Mouse (Mus musculus) Patski (cell line): ENCODE measurements around the gene Fam84b. TPM values are rescaled to one million over a fixed set of nuclear protein-coding genes. Genes with fewer than 3 reads are reported as not detected.

ENCODE experiments used
- ATAC-seq: fragments of 100-300 bp; one replicate; pipeline ENCODE4 v1.8.0; 2021
- CTCF ChIA-PET: fragments of 350-600 bp; sonication (Branson Sonifier 250); formaldehyde crosslinking; loops from one replicate; lab custom pipeline; 2022; ENCODE audit warnings: inconsistent platforms; lab: Charles Lee
- POLR2A ChIA-PET: fragments of 350-600 bp; sonication (Branson Sonifier 250); formaldehyde crosslinking; loops from one replicate; lab custom pipeline; 2022; ENCODE audit warnings: antibody characterized with exemption, inconsistent platforms; lab: Charles Lee
- DNase-seq: peaks from one replicate; pipeline ENCODE4 v3.0.0-alpha.2; 2011; ENCODE audit warnings: low read depth, low spot score
- H3K27me3 ChIP-seq: fragments of 371-371 bp; one replicate; pipeline ENCODE4 v1.5.1; 2021
- CTCF ChIP-seq: fragments of 100-300 bp; IDR thresholded peaks from one replicate; pipeline ENCODE4 v1.5.1; 2021
- in situ Hi-C: fragments of 300-500 bp; cut with MboI; formaldehyde crosslinking; loops from 3 replicates; pipeline ENCODE4 v1.11.1; 2018; ENCODE audit warnings: low pct_unique_long_range_greater_than_20kb, mixed read lengths
- polyA plus RNA-seq: library from polyadenylated mRNA; unstranded; gene quantifications from one replicate; pipeline ENCODE4 v1.2.3, GENCODE M21; 2021

Gene Fam84b
- polyA plus RNA-seq, 1 experiment from 2014 or later = 31.9 TPM

GRCm38 (mm10) chr15:60822101-60822802 lies 31.3 kb downstream of the Fam84b start:
- no peaks in the 10 kb centered on the region for H3K27me3 ChIP-seq
- DNase-seq = no peak
- in situ Hi-C loops = loop anchor here (5.0 to 10.0 kb wide), 3 partner anchors 275 to 1427 kb away; no protein-coding TSS in a partner anchor
- no peak for TF ChIP-seq CTCF
- POLR2A ChIA-PET = interaction anchor here (0.8 to 2.1 kb wide), 2 partner anchors 19 to 29 kb away, joined by 3 to 7 read pairs; no protein-coding TSS in a partner anchor
- CTCF ChIA-PET = interaction anchor here (1.1 to 2.2 kb wide), 4 partner anchors 29 to 129 kb away, joined by 3 to 9 read pairs (median 4); no protein-coding TSS in a partner anchor
- peak; percentile 18 for ATAC-seq

DNA sequence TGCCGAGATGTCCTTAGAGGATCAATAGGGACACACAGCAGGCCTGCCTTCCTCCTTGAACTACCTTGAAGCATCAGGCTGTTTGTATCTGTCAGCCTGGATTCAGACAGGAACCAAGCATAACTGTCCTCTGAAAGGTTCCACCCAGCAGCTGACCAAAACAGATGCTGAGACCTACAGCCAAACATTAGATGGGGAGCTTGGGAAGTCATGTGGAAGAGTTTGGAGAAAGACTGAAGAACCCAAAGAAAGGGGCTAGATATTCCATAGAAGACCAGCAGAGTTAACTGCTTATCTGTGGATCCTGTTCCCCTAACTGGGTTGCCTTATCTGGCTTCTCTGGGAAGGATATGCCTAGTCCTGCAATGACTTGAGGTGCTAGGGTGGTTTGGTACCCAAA lies 35.1 kb downstream of the Fam84b start:
- in situ Hi-C loops = no loop called here
- no peak for TF ChIP-seq CTCF
- H3K27me3 ChIP-seq = no peaks in the 10 kb centered on the region
- CTCF ChIA-PET = interaction anchor here (0.9 kb wide), 1 partner anchor 9 kb away, joined by 4 read pairs; no protein-coding TSS in a partner anchor
- DNase-seq (no peak), ATAC-seq (no peak)
- POLR2A ChIA-PET = interaction anchor here (1.1 kb wide), 1 partner anchor 25 kb away, joined by 3 read pairs; no protein-coding TSS in a partner anchor

GRCm38 (mm10) chr15:60816478-60816877 lies 37.1 kb downstream of the Fam84b start:
- ATAC-seq (no peak), DNase-seq (no peak)
- ChIA-PET POLR2A (no interaction called here), CTCF (no interaction called here)
- no peak for TF ChIP-seq CTCF
- no peaks in the 10 kb centered on the region for H3K27me3 ChIP-seq
- in situ Hi-C loops = no loop called here

DNA sequence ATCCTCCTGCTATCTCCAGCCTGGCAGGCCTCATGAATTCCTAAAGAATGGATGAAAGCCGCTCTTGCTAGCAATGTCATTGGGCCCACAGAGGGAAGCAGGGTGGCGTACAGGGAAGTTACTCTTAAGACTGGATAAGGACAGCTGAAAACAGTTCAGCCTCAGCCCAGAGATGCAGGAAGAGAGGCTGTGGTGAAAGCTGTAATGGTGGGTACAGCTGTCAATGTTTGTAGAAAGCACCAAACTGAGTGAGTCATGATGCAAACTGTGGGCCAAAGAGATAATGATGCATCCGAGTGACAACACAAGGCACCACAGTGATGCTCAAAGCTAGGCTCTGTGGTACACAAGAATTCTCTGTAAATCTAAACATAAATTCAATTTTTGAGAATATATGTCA lies 39.0 kb downstream of the Fam84b start:
- POLR2A ChIA-PET = no interaction called here
- TF ChIP-seq CTCF = no peak
- CTCF ChIA-PET = interaction anchor here (2.0 kb wide), 1 partner anchor 17 kb away, joined by 5 read pairs; no protein-coding TSS in a partner anchor
- H3K27me3 ChIP-seq = no peaks in the 10 kb centered on the region
- no peak for DNase-seq
- in situ Hi-C loops = no loop called here
- no peak for ATAC-seq

DNA sequence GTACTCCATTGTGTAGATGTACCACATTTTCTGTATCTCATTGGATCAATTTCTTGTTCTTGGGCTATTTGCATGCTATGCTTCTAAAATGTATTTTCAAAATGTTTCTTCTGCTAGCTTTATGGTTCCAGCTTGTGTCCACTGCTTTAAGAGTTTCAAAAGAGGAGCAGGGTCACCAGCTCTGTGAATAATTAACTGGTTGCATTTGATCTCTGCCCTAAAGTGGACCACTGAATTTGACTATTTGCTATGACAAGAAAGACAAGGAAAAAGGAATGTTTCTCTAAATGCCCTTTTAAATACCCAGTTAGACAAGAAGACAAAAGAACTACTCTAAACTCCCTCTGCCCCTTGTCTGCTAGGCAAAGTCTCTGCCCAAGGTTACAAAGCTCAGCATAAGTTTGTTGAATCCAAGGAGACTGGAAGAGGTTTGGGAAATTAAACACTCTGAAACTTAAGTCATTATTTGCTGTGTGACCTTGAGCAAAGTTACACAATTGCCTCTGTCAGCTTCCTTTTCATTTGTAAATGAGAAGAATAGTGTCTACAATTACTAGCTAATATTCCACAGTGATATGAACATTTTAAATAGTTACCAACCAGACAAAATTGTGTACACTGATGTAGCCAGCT lies 60.4 kb downstream of the Fam84b start:
- in situ Hi-C loops = no loop called here
- no peak for DNase-seq
- TF ChIP-seq CTCF = no peak
- CTCF ChIA-PET = interaction anchor here (1.0 kb wide), 2 partner anchors 8 to 29 kb away, joined by 3 to 4 read pairs; no protein-coding TSS in a partner anchor
- no peak for ATAC-seq
- POLR2A ChIA-PET = interaction anchor here (1.2 kb wide), 2 partner anchors 26 to 28 kb away, joined by 3 read pairs; no protein-coding TSS in a partner anchor
- no peaks in the 10 kb centered on the region for H3K27me3 ChIP-seq

DNA sequence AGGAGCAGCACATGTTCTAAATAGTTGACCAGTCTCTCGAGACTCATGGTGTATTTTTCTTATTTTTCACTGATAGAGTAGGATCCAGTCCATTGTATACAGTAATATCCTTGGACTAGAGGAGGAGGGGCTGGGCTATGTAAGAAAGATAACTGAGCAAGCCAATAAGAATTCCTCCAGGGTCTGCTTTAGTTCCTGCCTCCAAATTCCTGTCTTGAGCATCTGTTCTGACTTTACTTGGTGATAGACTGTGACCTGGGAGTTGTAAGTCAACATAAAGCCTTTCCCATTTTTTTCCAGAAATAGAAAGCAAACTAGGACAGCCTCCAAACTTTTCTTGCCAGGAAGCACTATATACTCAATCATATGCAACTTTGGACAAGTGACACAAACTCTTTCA lies 64.5 kb downstream of the Fam84b start:
- in situ Hi-C loops = no loop called here

DNA sequence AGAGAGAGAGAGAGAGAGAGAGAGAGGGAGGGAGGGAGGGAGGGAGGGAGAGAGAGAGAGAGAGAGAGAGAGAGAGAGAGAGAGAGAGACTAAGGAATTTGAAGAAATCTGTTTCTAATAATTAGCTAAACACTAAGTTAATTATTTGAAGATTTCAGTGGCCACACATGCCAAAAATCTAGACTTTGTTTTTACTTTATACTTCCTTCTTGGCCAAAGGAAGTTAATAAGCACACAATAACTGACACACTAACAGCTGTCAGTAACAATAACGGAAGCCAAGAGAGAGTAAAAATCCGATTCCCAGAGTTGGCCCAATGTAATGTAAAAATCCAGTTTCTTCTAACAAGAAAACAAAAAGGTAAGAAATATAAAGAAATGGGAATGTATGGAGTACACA lies 69.8 kb downstream of the Fam84b start:
- no peak for DNase-seq
- in situ Hi-C loops = no loop called here
- TF ChIP-seq CTCF = no peak
- no peak for ATAC-seq
- H3K27me3 ChIP-seq = no peaks in the 10 kb centered on the region
- ChIA-PET CTCF (interaction anchor here (1.9 kb wide), 1 partner anchor 37 kb away, joined by 5 read pairs; no protein-coding TSS in a partner anchor), POLR2A (interaction anchor here (1.5 kb wide), 1 partner anchor 40 kb away, joined by 7 read pairs; no protein-coding TSS in a partner anchor)

More for the DNA sequence above, 64.5 kb downstream of the Fam84b start:
- ChIA-PET POLR2A (no interaction called here), CTCF (interaction anchor here (1.3 kb wide), 1 partner anchor 10 kb away, joined by 3 read pairs; no protein-coding TSS in a partner anchor)
- no peaks in the 10 kb centered on the region for H3K27me3 ChIP-seq
- no peak for DNase-seq
- no peak for TF ChIP-seq CTCF
- no peak for ATAC-seq

DNA sequence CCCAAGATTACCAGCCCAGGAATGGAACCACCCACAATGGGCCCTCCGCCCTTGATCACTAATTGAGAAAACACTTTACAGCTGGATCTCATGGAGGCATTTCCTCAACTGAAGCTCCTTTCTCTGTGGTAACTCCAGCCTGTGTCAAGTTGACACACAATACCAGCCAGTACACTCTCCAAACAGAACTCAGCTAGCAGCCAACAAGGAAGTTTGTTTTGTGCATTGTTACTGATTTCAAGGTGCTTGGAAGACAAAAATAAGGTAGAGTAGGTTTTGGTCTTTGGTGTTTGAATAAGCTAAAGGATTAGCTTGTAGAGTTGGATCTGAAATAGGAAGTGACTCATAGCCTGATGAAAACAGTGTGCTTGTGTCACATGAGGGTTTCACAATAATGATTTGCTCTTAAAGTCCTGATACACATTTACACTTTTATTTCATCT lies 74.0 kb downstream of the Fam84b start:
- TF ChIP-seq CTCF = no peak
- peak; percentile 69 for ATAC-seq
- no peak for DNase-seq
- ChIA-PET POLR2A (no interaction called here), CTCF (no interaction called here)
- in situ Hi-C loops = no loop called here
- H3K27me3 ChIP-seq = no peaks in the 10 kb centered on the region

DNA sequence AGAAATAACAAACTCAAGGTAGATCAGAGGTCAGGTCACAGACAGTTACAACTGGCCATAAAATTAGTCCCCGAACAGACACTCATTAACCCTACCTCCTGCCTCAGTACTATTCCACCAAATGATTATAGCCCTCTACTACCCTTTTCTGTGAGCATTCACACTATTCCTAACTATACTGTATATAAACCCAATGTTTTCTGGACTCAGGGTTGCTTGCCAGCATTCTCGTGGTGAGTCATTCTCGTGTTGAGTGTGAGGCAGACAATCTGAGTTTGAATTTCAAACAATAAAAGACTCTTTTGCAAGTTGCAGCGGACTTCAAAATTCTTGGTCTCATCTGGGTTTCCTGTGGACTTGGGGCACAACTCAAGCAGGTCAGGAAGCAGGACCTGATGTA lies 74.5 kb downstream of the Fam84b start:
- in situ Hi-C loops = no loop called here
- TF ChIP-seq CTCF = no peak
- DNase-seq (no peak), ATAC-seq (no peak)
- POLR2A ChIA-PET = no interaction called here
- H3K27me3 ChIP-seq = no peaks in the 10 kb centered on the region
- CTCF ChIA-PET = no interaction called here

Other genes with a start within 250 kb of the Fam84b start
- gene A1bg, start 69.2 kb upstream of the Fam84b start, polyA plus RNA-seq = not detected